ENCODE assay signal across 10 mouse cellular contexts in genomic region chr17:32386659-32387432, GRCm38 (mm10). TPM values are rescaled to one million over a fixed set of nuclear protein-coding genes. Genes with fewer than 3 reads are reported as not detected.
DNase-seq lines count a peak whose midpoint lies in the region; ATAC-seq and TF ChIP-seq lines count a peak whose summit lies in the region.
"Had no signal": no experiment of that assay in that cellular context is flagged by ENCODE, and none has a peak within 500 bp of the region (broad histone marks: within the 10 kb centered on the region; RNA-seq: fewer than 3 reads in every experiment).

No protein-coding gene starts in this region.

- TF ChIP-seq CTCF in stomach, postnatal 0 days (IDR thresholded peaks at IDR 0.05; ENCODE audit: low read depth): peak; percentile 73

- WGBS in embryonic facial prominence, embryonic 14.5 days: 67% methylated on average over 9 of the region's 9 CpGs
- WGBS in stomach, postnatal 0 days: 66% methylated on average over 9 of the region's 9 CpGs

- peaks cover 19% of the 10 kb centered on the region for H3K27me3 ChIP-seq in embryonic facial prominence, embryonic 14.5 days (replicated peaks; ENCODE audit: control insufficient read depth, insufficient read depth, low read length)
- H3K27me3 ChIP-seq in stomach, postnatal 0 days (ENCODE audit: control insufficient read depth, insufficient read depth, low read length): no peaks in the 10 kb centered on the region

- no peak overlapping the region for H3K4me2 ChIP-seq in embryonic facial prominence, embryonic 14.5 days (ENCODE audit: low read depth, low read length)
- no peak overlapping the region for H3K4me2 ChIP-seq in stomach, postnatal 0 days (replicated peaks; ENCODE audit: low read depth)

- no peak for TF ChIP-seq EP300 in stomach, postnatal 0 days (optimal IDR thresholded peaks at IDR 0.05)

- DNase-seq in heart, adult 18-20 months: peak; percentile 53 to 65
- no peak for DNase-seq in heart, postnatal 4 days
- peak; percentile 34 for DNase-seq in urinary bladder, postnatal 14 days (ENCODE audit: low spot score)
- DNase-seq in urinary bladder, postnatal 25 days (ENCODE audit: low spot score): no peak
- peak; percentile 35 for DNase-seq in embryonic facial prominence, embryonic 14.5 days (ENCODE audit: low spot score)
- DNase-seq in lung, adult 18-20 months: peak; percentile 55 to 71
- DNase-seq in stomach, postnatal 0 days (ENCODE audit: low spot score): peak; percentile 62
- DNase-seq in adrenal gland, adult 8-10 months: no peak

- H3K27ac ChIP-seq in embryonic facial prominence, embryonic 14.5 days (replicated peaks; ENCODE audit: low read depth, low read length): no peak overlapping the region
- no peak overlapping the region for H3K27ac ChIP-seq in stomach, postnatal 0 days (replicated peaks)

- H3K4me3 ChIP-seq in embryonic facial prominence, embryonic 14.5 days (ENCODE audit: low read depth, low read length): no peak overlapping the region
- H3K4me3 ChIP-seq in stomach, postnatal 0 days (ENCODE audit: low read depth, low read length): no peak overlapping the region
- H3K4me3 ChIP-seq: embryonic facial prominence, embryonic 13.5 days had no signal

- H3K4me1 ChIP-seq in embryonic facial prominence, embryonic 14.5 days (ENCODE audit: control insufficient read depth, insufficient read depth, low read length): peaks cover 4% of the 10 kb centered on the region; the same call in 1 of the 2 replicates
- H3K4me1 ChIP-seq in stomach, postnatal 0 days (replicated peaks; ENCODE audit: control insufficient read depth, insufficient read depth): no peaks in the 10 kb centered on the region

- no peaks in the 10 kb centered on the region for H3K9me3 ChIP-seq in embryonic facial prominence, embryonic 14.5 days (ENCODE audit: control insufficient read depth, low read length)
- no peaks in the 10 kb centered on the region for H3K9me3 ChIP-seq in stomach, postnatal 0 days (ENCODE audit: control insufficient read depth, low read length)
- H3K9me3 ChIP-seq: embryonic facial prominence, embryonic 13.5 days had no signal

- no peak overlapping the region for H3K9ac ChIP-seq in embryonic facial prominence, embryonic 14.5 days (ENCODE audit: low read depth, low read length)
- no peak overlapping the region for H3K9ac ChIP-seq in stomach, postnatal 0 days (ENCODE audit: low read length)
- H3K9ac ChIP-seq: embryonic facial prominence, embryonic 13.5 days had no signal

- peaks cover 29% of the 10 kb centered on the region for H3K36me3 ChIP-seq in embryonic facial prominence, embryonic 14.5 days (ENCODE audit: control insufficient read depth, insufficient read depth, low read length)
- 0 out of 2 replicates have a peak, but pooled peaks cover 4% of the 10 kb centered on the region for H3K36me3 ChIP-seq in stomach, postnatal 0 days (ENCODE audit: control insufficient read depth, insufficient read depth, low read length)

- no peak for ATAC-seq in embryonic facial prominence, embryonic 14.5 days (ENCODE audit: low read depth)
- ATAC-seq in stomach, postnatal 0 days (ENCODE audit: low FRiP score, low TSS enrichment): no peak

RNA-seq across cellular contexts. Expression of gene Wiz, which starts 2.4 kb away (rescaled TPM):
- total RNA-seq in heart, adult 18-20 months (2021): 10 to 100 TPM; 15.0 to 19.0 TPM
- total RNA-seq in heart, postnatal 4 days (2021): 10 to 100 TPM; 33.7 to 34.6 TPM
- polyA plus RNA-seq in embryonic facial prominence, embryonic 14.5 days (2014; fragmentation: Nextera tagmentation; extraction: Ambion mirVana): 27.6 and 29.3 TPM in 2 replicates
- polyA plus RNA-seq in stomach, postnatal 0 days (2015; fragmentation: Nextera tagmentation; extraction: Ambion mirVana): 9.6 and 13.4 TPM in 2 replicates
- total RNA-seq in adrenal gland, adult 8-10 months (2022): 10 to 100 TPM; 45.4 to 81.3 (median 58.8) TPM

RNA-seq across cellular contexts. Expression of gene Rasal3, which starts 16.5 kb away (rescaled TPM):
- 1 to 10 TPM in 1 of 2 experiments, under 1 TPM in 1; 0.97 to 4.4 TPM for total RNA-seq in heart, adult 18-20 months (2021)
- under 1 TPM; 0.52 to 0.67 TPM for total RNA-seq in heart, postnatal 4 days (2021)
- 2.2 and 2.4 TPM in 2 replicates for polyA plus RNA-seq in embryonic facial prominence, embryonic 14.5 days (2014; fragmentation: Nextera tagmentation; extraction: Ambion mirVana)
- polyA plus RNA-seq in stomach, postnatal 0 days (2015; fragmentation: Nextera tagmentation; extraction: Ambion mirVana): 0.56 and 0.63 TPM in 2 replicates
- 1 to 10 TPM; 2.2 to 4.0 (median 2.5) TPM for total RNA-seq in adrenal gland, adult 8-10 months (2022)

RNA-seq across cellular contexts. Expression of gene Akap8l, which starts 36.4 kb away (rescaled TPM):
- 10 to 100 TPM; 39.1 to 44.6 TPM for total RNA-seq in heart, adult 18-20 months (2021)
- 10 to 100 TPM; 57.4 to 57.8 TPM for total RNA-seq in heart, postnatal 4 days (2021)
- 59.4 and 59.8 TPM in 2 replicates for polyA plus RNA-seq in embryonic facial prominence, embryonic 14.5 days (2014; fragmentation: Nextera tagmentation; extraction: Ambion mirVana)
- polyA plus RNA-seq in stomach, postnatal 0 days (2015; fragmentation: Nextera tagmentation; extraction: Ambion mirVana): 25.2 and 31.7 TPM in 2 replicates
- 100 to 1,000 TPM; 105 to 275 (median 189) TPM for total RNA-seq in adrenal gland, adult 8-10 months (2022)

RNA-seq across cellular contexts. Expression of gene Pglyrp2, which starts 37.1 kb away (rescaled TPM):
- total RNA-seq in heart, adult 18-20 months (2021): 1 to 10 TPM in 1 of 2 experiments, not detected in 1; 1.1 TPM
- not detected for total RNA-seq in heart, postnatal 4 days (2021)
- polyA plus RNA-seq in embryonic facial prominence, embryonic 14.5 days (2014; fragmentation: Nextera tagmentation; extraction: Ambion mirVana): 0.17 TPM in 1 of 2 replicates, not detected in the other
- polyA plus RNA-seq in stomach, postnatal 0 days (2015; fragmentation: Nextera tagmentation; extraction: Ambion mirVana): 0.10 and 0.16 TPM in 2 replicates
- total RNA-seq in adrenal gland, adult 8-10 months (2022): under 1 TPM; 0.11 to 0.62 (median 0.34) TPM
- total RNA-seq: left cerebral cortex, postnatal 36 days had no signal

Comparison
In these comparisons a context has a peak if more than half of its experiments do, and no peak if none do; other contexts are left out.
1. DNase-seq: peak in heart, adult 18-20 months (2 of 2), urinary bladder, postnatal 14 days (single experiment), embryonic facial prominence, embryonic 14.5 days (single experiment), lung, adult 18-20 months (2 of 2) and stomach, postnatal 0 days (single experiment); none in heart, postnatal 4 days (single experiment), urinary bladder, postnatal 25 days (single experiment) and adrenal gland, adult 8-10 months (single experiment).